Mouse (Mus musculus): Measurements from ENCODE around the gene Mroh2a.

Gene Mroh2a

GRCm38 (mm10) chr1:88258881-88259642 lies 32.3 kb downstream of the Mroh2a start:
- DNase-seq (ENCODE audit: low spot score in 2 of 2) = no peak

GRCm38 (mm10) chr1:88259643-88260024 lies 32.8 kb downstream of the Mroh2a start:
- DNase-seq (ENCODE audit: low spot score in 2 of 2) = no peak

GRCm38 (mm10) chr1:88260114-88260513 lies 33.3 kb downstream of the Mroh2a start:
- DNase-seq (ENCODE audit: low spot score in 2 of 2) = no peak

GRCm38 (mm10) chr1:88260604-88261377 lies 34.0 kb downstream of the Mroh2a start:
- peak in 1 of 2 experiments; percentile 14 for DNase-seq (ENCODE audit: low spot score in 2 of 2)

- no peak for DNase-seq (ENCODE audit: low spot score in 2 of 2)
Observed at GRCm38 (mm10) chr1:88261706-88262105, 34.9 kb downstream of the Mroh2a start.

GRCm38 (mm10) chr1:88262255-88262654 lies 35.5 kb downstream of the Mroh2a start:
- no peak for DNase-seq (ENCODE audit: low spot score in 2 of 2)

GRCm38 (mm10) chr1:88262961-88263360 lies 36.2 kb downstream of the Mroh2a start:
- DNase-seq (ENCODE audit: low spot score in 2 of 2) = no peak

- no peak for DNase-seq (ENCODE audit: low spot score in 2 of 2)
Observed at GRCm38 (mm10) chr1:88263778-88264177, 37.0 kb downstream of the Mroh2a start.

GRCm38 (mm10) chr1:88264237-88264868 lies 37.6 kb downstream of the Mroh2a start:
- no peak for DNase-seq (ENCODE audit: low spot score in 2 of 2)

GRCm38 (mm10) chr1:88264869-88265240 lies 38.1 kb downstream of the Mroh2a start:
- peak in 1 of 2 experiments; percentile 20 for DNase-seq (ENCODE audit: low spot score in 2 of 2)

- peak in 1 of 2 experiments; percentile 20 for DNase-seq (ENCODE audit: low spot score in 2 of 2)
Observed at GRCm38 (mm10) chr1:88266123-88266522, 39.3 kb downstream of the Mroh2a start.

GRCm38 (mm10) chr1:88267489-88267888 lies 40.7 kb downstream of the Mroh2a start:
- DNase-seq (ENCODE audit: low spot score in 2 of 2) = peak in 1 of 2 experiments; percentile 16

GRCm38 (mm10) chr1:88268070-88268469 lies 41.3 kb downstream of the Mroh2a start:
- DNase-seq (ENCODE audit: low spot score in 2 of 2) = peak in 1 of 2 experiments; percentile 11

- DNase-seq (ENCODE audit: low spot score in 2 of 2) = peak in 1 of 2 experiments; percentile 19
Observed at GRCm38 (mm10) chr1:88269539-88270309, 42.9 kb downstream of the Mroh2a start.

- no peak for DNase-seq (ENCODE audit: low spot score in 2 of 2)
Observed at GRCm38 (mm10) chr1:88272851-88273250, 46.1 kb downstream of the Mroh2a start.

GRCm38 (mm10) chr1:88273326-88273725 lies 46.5 kb downstream of the Mroh2a start:
- DNase-seq (ENCODE audit: low spot score in 2 of 2) = peak in 1 of 2 experiments; percentile 11

- no peak for DNase-seq (ENCODE audit: low spot score in 2 of 2)
Observed at GRCm38 (mm10) chr1:88273832-88274231, 47.0 kb downstream of the Mroh2a start.

GRCm38 (mm10) chr1:88274371-88275077 lies 47.7 kb downstream of the Mroh2a start:
- DNase-seq (ENCODE audit: low spot score in 2 of 2) = peak; percentile 3 to 20

- DNase-seq (ENCODE audit: low spot score in 2 of 2) = no peak
Observed at GRCm38 (mm10) chr1:88275078-88275680, 48.4 kb downstream of the Mroh2a start.

GRCm38 (mm10) chr1:88275698-88276523 lies 49.1 kb downstream of the Mroh2a start:
- peak in 1 of 2 experiments; percentile 8 for DNase-seq (ENCODE audit: low spot score in 2 of 2)
